Mouse (Mus musculus) CH12.LX (cell line): ENCODE data around the gene Zfp219. TPM values are rescaled to one million over a fixed set of nuclear protein-coding genes. Genes with fewer than 3 reads are reported as not detected.
A peak's percentile ranks its signal among the peaks of the same experiment; 100 is the strongest.

Source experiments
- DNase-seq: peaks from one replicate; pipeline ENCODE4 v3.0.0-alpha.2; 2013; ENCODE audit errors: extremely low read depth
- H3K27ac ChIP-seq: 2 replicates; pipeline ENCODE4 v1.5.1; 2012; ENCODE audit warnings: low read depth, mild to moderate bottlenecking, control low read depth, moderate library complexity; ENCODE audit not compliant: insufficient read depth
- H3K27me3 ChIP-seq: replicated peaks from 2 replicates; pipeline ENCODE3; 2012; ENCODE audit warnings: inconsistent platforms
- H3K36me3 ChIP-seq, 2 experiments: replicated peaks in 1 of 2; 2 replicates each; pipeline versions ENCODE3 to v1.6.1; 2012; ENCODE audit warnings: inconsistent platforms in 1 of 2, low read length in 1 of 2, mild to moderate bottlenecking in 1 of 2, mixed read lengths in 1 of 2, moderate library complexity in 1 of 2; ENCODE audit not compliant: control insufficient read depth in 1 of 2, insufficient read depth in 1 of 2
- H3K4me1 ChIP-seq, 2 experiments: 2 replicates each; pipeline ENCODE4 v1.6.1; 2012; ENCODE audit warnings: inconsistent platforms in 1 of 2, moderate library complexity in 1 of 2; ENCODE audit not compliant: insufficient read depth in 2 of 2, control insufficient read depth in 1 of 2
- H3K4me2 ChIP-seq: 2 replicates; pipeline ENCODE4 v1.6.1; 2012; ENCODE audit warnings: low read depth, mild to moderate bottlenecking, control low read depth; ENCODE audit not compliant: poor library complexity, insufficient read depth, severe bottlenecking
- H3K4me3 ChIP-seq, 3 experiments: fragments of 150-350 bp in 1 of 3; sonication (generic) in 1 of 3; replicated peaks in 1 of 3; 2 replicates each; pipeline versions ENCODE3 to v1.5.1; 2011 to 2012; ENCODE audit warnings: low read depth in 2 of 3, low read length in 2 of 3, mild to moderate bottlenecking in 2 of 3, moderate library complexity in 2 of 3, control low read depth in 1 of 3, improper control_type of control experiment in 1 of 3, inconsistent platforms in 1 of 3, mixed read lengths in 1 of 3; ENCODE audit not compliant: poor library complexity in 1 of 3
- H3K79me2 ChIP-seq: replicated peaks from 2 replicates; pipeline ENCODE4 v1.6.1; 2012; ENCODE audit warnings: mild to moderate bottlenecking, moderate library complexity; ENCODE audit not compliant: control insufficient read depth, poor library complexity, insufficient read depth, severe bottlenecking; ENCODE audit errors: extremely low read depth
- H3K9ac ChIP-seq: 2 replicates; pipeline ENCODE4 v1.6.1; 2012; ENCODE audit warnings: low read depth, mild to moderate bottlenecking, control low read depth, moderate library complexity; ENCODE audit not compliant: insufficient read depth
- H3K9me3 ChIP-seq: replicated peaks from 2 replicates; pipeline ENCODE3; 2012; ENCODE audit warnings: low read length, inconsistent platforms, mixed read lengths
- BHLHE40 ChIP-seq: IDR thresholded peaks from 2 replicates; pipeline ENCODE4 v1.6.1; 2011; ENCODE audit warnings: mild to moderate bottlenecking, low read depth, low read length, improper control_type of control experiment
- CTCF ChIP-seq, 2 experiments: IDR thresholded peaks in 1 of 2; conservative IDR thresholded peaks in 1 of 2; 2 replicates each; pipeline ENCODE4 v1.5.1; 2011 to 2012; ENCODE audit warnings: low read depth in 2 of 2, low read length in 2 of 2, improper control_type of control experiment in 1 of 2, inconsistent platforms in 1 of 2, mild to moderate bottlenecking in 1 of 2, moderate library complexity in 1 of 2
- ELF1 ChIP-seq: IDR thresholded peaks from 2 replicates; pipeline ENCODE4 v1.6.1; 2014; ENCODE audit warnings: low read depth, mild to moderate bottlenecking, inconsistent platforms, low read length, improper control_type of control experiment
- ETS1 ChIP-seq: conservative IDR thresholded peaks from 2 replicates; pipeline ENCODE4 v1.6.1; 2012; ENCODE audit warnings: low read depth, mild to moderate bottlenecking, inconsistent platforms, low read length, improper control_type of control experiment, moderate library complexity
- IRF4 ChIP-seq: IDR thresholded peaks from 2 replicates; pipeline ENCODE4 v1.6.1; 2014; ENCODE audit warnings: low read depth, mild to moderate bottlenecking, inconsistent platforms, low read length, improper control_type of control experiment
- JUND ChIP-seq: conservative IDR thresholded peaks from 2 replicates; pipeline ENCODE4 v1.6.1; 2011; ENCODE audit warnings: low read depth, low read length, improper control_type of control experiment
- MAFK ChIP-seq: IDR thresholded peaks from 2 replicates; pipeline ENCODE4 v1.6.1; 2011; ENCODE audit warnings: low read length, improper control_type of control experiment; ENCODE audit not compliant: insufficient replicate concordance
- MAX ChIP-seq: IDR thresholded peaks from 2 replicates; pipeline ENCODE4 v1.6.1; 2011; ENCODE audit warnings: low read length, improper control_type of control experiment
- MEF2A ChIP-seq: IDR thresholded peaks from 2 replicates; pipeline ENCODE4 v1.6.1; 2014; ENCODE audit warnings: low read depth, mild to moderate bottlenecking, inconsistent platforms, low read length, improper control_type of control experiment, borderline replicate concordance
- NELFE ChIP-seq: IDR thresholded peaks from 2 replicates; pipeline ENCODE4 v1.6.1; 2011; ENCODE audit warnings: low read depth, low read length, improper control_type of control experiment
- POLR2A ChIP-seq: IDR thresholded peaks from 2 replicates; pipeline ENCODE4 v1.6.1; 2011; ENCODE audit warnings: low read depth, mild to moderate bottlenecking, improper control_type of control experiment, low read length
- POLR2AphosphoS2 ChIP-seq: IDR thresholded peaks from 2 replicates; pipeline ENCODE4 v1.6.1; 2011; ENCODE audit warnings: low read depth, low read length, improper control_type of control experiment
- RAD21 ChIP-seq: IDR thresholded peaks from 2 replicates; pipeline ENCODE4 v1.6.1; 2011; ENCODE audit warnings: low read depth, mild to moderate bottlenecking, low read length, improper control_type of control experiment, moderate library complexity
- RCOR1 ChIP-seq: conservative IDR thresholded peaks from 2 replicates; pipeline ENCODE4 v1.6.1; 2012; ENCODE audit warnings: low read depth, mild to moderate bottlenecking, inconsistent platforms, low read length, improper control_type of control experiment
- SIN3A ChIP-seq: IDR thresholded peaks from 2 replicates; pipeline ENCODE4 v1.6.1; 2012; ENCODE audit warnings: low read length, improper control_type of control experiment, inconsistent platforms
- SMC3 ChIP-seq: IDR thresholded peaks from 2 replicates; pipeline ENCODE4 v1.6.1; 2011; ENCODE audit warnings: low read depth, low read length, improper control_type of control experiment
- TBP ChIP-seq: conservative IDR thresholded peaks from 2 replicates; pipeline ENCODE4 v1.6.1; 2011; ENCODE audit warnings: low read depth, low read length, improper control_type of control experiment
- TCF12 ChIP-seq: IDR thresholded peaks from 2 replicates; pipeline ENCODE4 v1.6.1; 2014; ENCODE audit warnings: low read depth, mild to moderate bottlenecking, inconsistent platforms, low read length, improper control_type of control experiment
- UBTF ChIP-seq: IDR thresholded peaks from 2 replicates; pipeline ENCODE4 v1.6.1; 2012; ENCODE audit warnings: low read depth, mild to moderate bottlenecking, inconsistent platforms, low read length, improper control_type of control experiment, moderate library complexity
- USF2 ChIP-seq: conservative IDR thresholded peaks from 2 replicates; pipeline ENCODE4 v1.6.1; 2011; ENCODE audit warnings: low read depth, low read length, improper control_type of control experiment
- ZC3H11A ChIP-seq: IDR thresholded peaks from 2 replicates; pipeline ENCODE4 v1.6.1; 2012; ENCODE audit warnings: low read depth, mild to moderate bottlenecking, inconsistent platforms, low read length, improper control_type of control experiment
- ZMIZ1 ChIP-seq: IDR thresholded peaks from 2 replicates; pipeline ENCODE4 v1.6.1; 2012; ENCODE audit warnings: low read depth, mild to moderate bottlenecking, inconsistent platforms, low read length, improper control_type of control experiment
- dilution Hi-C: fragments of 300-500 bp; cut with MboI; formaldehyde crosslinking; loops from 2 replicates; pipeline ENCODE4 v1.14.3; 2020; ENCODE audit warnings: low sequenced_read_pairs; ENCODE audit not compliant: extremely low pct_unique_long_range_greater_than_20kb, extremely low pct_ligation_motif_present
- in situ Hi-C: fragments of 300-500 bp; cut with MboI; formaldehyde crosslinking; loops from 3 replicates; pipeline ENCODE4 v1.14.3; 2019; ENCODE audit warnings: low sequenced_read_pairs, low pct_ligation_motif_present, low pct_unique_long_range_greater_than_20kb, mixed read lengths
- polyA plus RNA-seq: library from polyadenylated mRNA; unstranded; fragments of >175 nt; gene quantifications from 2 replicates; pipeline ENCODE4 v1.2.1, GENCODE M21; 2012; ENCODE audit warnings: low read depth; ENCODE audit not compliant: insufficient read length
- total RNA-seq, 2 experiments: library from RNA; depleted of rRNA; stranded (reverse); fragments of 300-350 nt in 1 of 2; fragments of >200 nt in 1 of 2; gene quantifications; 2 replicates each; pipeline ENCODE4 v1.2.3; 2012 to 2014

Gene Zfp219
- total RNA-seq (2012; rRNA removed) (17.5 and 20.0 TPM in 2 replicates), total RNA-seq (2014; rRNA removed) (11.5 and 15.8 TPM in 2 replicates), polyA plus RNA-seq (19.3 and 20.8 TPM in 2 replicates)

DNA sequence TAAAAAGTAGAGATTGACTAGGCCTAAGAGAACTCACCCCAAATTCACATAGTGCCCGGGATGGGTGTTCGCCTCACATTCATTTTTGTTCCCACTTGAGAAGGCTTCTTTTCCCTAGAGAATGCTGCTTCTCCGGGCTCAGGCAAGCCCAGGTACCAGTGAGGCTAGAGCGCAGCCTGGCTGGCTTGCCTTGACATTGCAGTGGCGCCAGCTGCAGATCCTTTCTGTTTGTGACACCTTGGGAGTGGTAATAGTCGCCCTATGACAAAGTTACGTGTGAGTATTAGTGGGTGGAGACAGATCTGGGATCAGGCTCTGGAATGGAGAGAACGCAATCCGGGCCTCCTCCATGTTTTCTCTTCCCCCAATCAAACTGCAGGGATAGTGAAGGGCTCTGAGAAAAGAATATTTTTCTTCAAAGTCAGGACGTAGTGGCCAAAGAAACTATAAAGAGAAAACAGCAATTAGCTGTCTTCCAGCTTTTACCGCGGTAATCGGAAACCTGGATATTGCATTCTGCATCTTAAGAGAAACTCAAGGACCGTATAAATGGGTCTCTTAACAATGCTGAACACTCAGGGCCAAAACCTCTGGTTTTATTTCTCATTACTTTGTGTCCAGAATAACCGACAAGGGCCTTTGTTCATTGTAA is at the start of gene Zfp219:
Gene Zfp219, minus strand, starts transcription at position 248 of the 652 bp plus-strand sequence.
- TF ChIP-seq ZMIZ1 = peak; percentile 47; the same call in 1 of the 2 replicates
- TF ChIP-seq SIN3A = peak; percentile 63; the same call in 1 of the 2 replicates
- peak; percentile 42; the same call in 1 of the 2 replicates for TF ChIP-seq NELFE
- TF ChIP-seq MEF2A = 0 out of 2 replicates have a peak, but pooled peaks have one; percentile 9
- peak; percentile 59 for TF ChIP-seq SMC3
- no peak for TF ChIP-seq MAFK
- peak; percentile 73 for TF ChIP-seq RAD21
- peak; percentile 28; the same call in 1 of the 2 replicates for TF ChIP-seq ETS1
- no peak for TF ChIP-seq BHLHE40
- TF ChIP-seq POLR2A = peak; percentile 72
- peak; percentile 52; the same call in 1 of the 2 replicates for TF ChIP-seq IRF4
- peak in 1 of 2 experiments; percentile 83; a peak in 2 of 4 replicates for TF ChIP-seq CTCF (conservative IDR thresholded peaks at IDR 0.05 in 1 of 2, IDR thresholded peaks at IDR 0.05 in 1 of 2; ENCODE audit: low read depth in 2 of 2, low read length in 2 of 2)
- TF ChIP-seq TBP = peak; percentile 58; the same call in 1 of the 2 replicates
- no peak; the same call in 1 of the 2 replicates for TF ChIP-seq UBTF
- Histone ChIP-seq H3K27ac (peak within 1 kb of the TSS; percentile 95), H3K27me3 (no peaks in the 10 kb centered on the region), H3K4me3 (peak within 1 kb of the TSS; percentile 67 to 72 (median 71)), H3K4me1 (peaks cover 23 to 51% of the 10 kb centered on the region in 2 experiments), H3K9me3 (no peaks in the 10 kb centered on the region), H3K36me3 (peaks cover 0 to 17% of the 10 kb centered on the region in 2 experiments), H3K79me2 (no peaks in the 10 kb centered on the region; the same call in 1 of the 2 replicates), H3K9ac (peak within 1 kb of the TSS; percentile 94), H3K4me2 (peak within 1 kb of the TSS; percentile 72)
- in situ Hi-C loops = loop anchor here (5.0 kb wide), 1 partner anchor 113 kb away; no protein-coding TSS in a partner anchor
- dilution Hi-C loops = no loop called here
- DNase-seq = peak; percentile 92

DNA sequence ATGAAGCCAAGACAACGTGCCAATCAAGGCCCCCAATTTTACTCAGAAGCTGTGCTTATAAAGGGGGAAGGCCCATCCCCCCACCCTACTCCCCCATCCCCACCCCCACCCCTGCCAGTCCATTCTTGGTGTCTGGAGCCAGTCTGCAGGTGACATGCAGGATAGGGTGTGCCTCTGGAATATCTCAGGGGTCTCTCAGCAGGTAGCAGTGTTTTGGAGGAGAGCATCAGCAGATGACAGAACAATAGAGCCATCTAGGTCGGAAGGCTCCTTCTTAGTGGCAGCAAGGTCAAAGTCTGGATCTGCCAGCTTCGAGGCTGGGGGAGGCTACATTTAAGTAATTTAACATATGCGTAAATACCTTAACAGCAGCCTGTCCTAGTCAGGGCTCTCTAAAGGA is 45.6 kb upstream of the Zfp219 start:
- H3K9ac ChIP-seq = no peak overlapping the region
- peaks cover 2 to 4% of the 10 kb centered on the region in 2 experiments; a peak in 2 of 4 replicates for H3K4me1 ChIP-seq
- no peaks in the 10 kb centered on the region for H3K9me3 ChIP-seq
- no peaks in the 10 kb centered on the region for H3K79me2 ChIP-seq
- no peak overlapping the region for H3K4me2 ChIP-seq
- H3K27ac ChIP-seq = no peak overlapping the region
- in situ Hi-C loops (no loop called here), dilution Hi-C loops (no loop called here)
- DNase-seq = no peak
- no peaks in the 10 kb centered on the region for H3K27me3 ChIP-seq
- no peak overlapping the region for H3K4me3 ChIP-seq
- TF ChIP-seq ELF1 = no peak
- TF ChIP-seq TCF12 = no peak
- TF ChIP-seq POLR2AphosphoS2 = no peak
- no peak for TF ChIP-seq JUND
- TF ChIP-seq POLR2A = no peak
- no peak for TF ChIP-seq IRF4
- TF ChIP-seq TBP = no peak
- TF ChIP-seq UBTF = no peak
- TF ChIP-seq RCOR1 = no peak
- no peak for TF ChIP-seq MAX
- no peak for TF ChIP-seq ZC3H11A
- TF ChIP-seq CTCF (conservative IDR thresholded peaks at IDR 0.05 in 1 of 2, IDR thresholded peaks at IDR 0.05 in 1 of 2; ENCODE audit: low read depth in 2 of 2, low read length in 2 of 2) = no peak
- TF ChIP-seq USF2 = no peak
- TF ChIP-seq RAD21 = no peak
- H3K36me3 ChIP-seq = peaks cover 2 to 10% of the 10 kb centered on the region in 2 experiments
